Mouse (Mus musculus): ENCODE results near the gene Bclaf1.

The Bclaf1 gene

GRCm38 (mm10) chr10:20311918-20312735 lies at the start of gene Bclaf1:
Bclaf1 (plus strand) TSS chr10:20312469.
- DNase-seq (ENCODE audit: low spot score in 2 of 2): peak; percentile 100

- DNase-seq (ENCODE audit: low spot score in 2 of 2): no peak
These were observed 49.4 kb upstream of the Bclaf1 start for GRCm38 (mm10) chr10:20262896-20263295.

- DNase-seq (ENCODE audit: low spot score in 2 of 2): no peak
These were observed 47.8 kb upstream of the Bclaf1 start for GRCm38 (mm10) chr10:20264479-20264878.

GRCm38 (mm10) chr10:20267032-20267431 lies 45.2 kb upstream of the Bclaf1 start:
- DNase-seq (ENCODE audit: low spot score in 2 of 2): no peak

GRCm38 (mm10) chr10:20268945-20269344 lies 43.3 kb upstream of the Bclaf1 start:
- DNase-seq (ENCODE audit: low spot score in 2 of 2): no peak

- no peak for DNase-seq (ENCODE audit: low spot score in 2 of 2)
These were observed 39.9 kb upstream of the Bclaf1 start for GRCm38 (mm10) chr10:20272380-20272779.

- DNase-seq (ENCODE audit: low spot score in 2 of 2): no peak
These were observed 39.0 kb upstream of the Bclaf1 start for GRCm38 (mm10) chr10:20273278-20273677.

GRCm38 (mm10) chr10:20274022-20274421 lies 38.2 kb upstream of the Bclaf1 start:
- no peak for DNase-seq (ENCODE audit: low spot score in 2 of 2)

GRCm38 (mm10) chr10:20281456-20281855 lies 30.8 kb upstream of the Bclaf1 start:
- no peak for DNase-seq (ENCODE audit: low spot score in 2 of 2)

GRCm38 (mm10) chr10:20285289-20285975 lies 26.8 kb upstream of the Bclaf1 start:
- no peak for DNase-seq (ENCODE audit: low spot score in 2 of 2)

GRCm38 (mm10) chr10:20285994-20286836 lies 26.1 kb upstream of the Bclaf1 start:
- DNase-seq (ENCODE audit: low spot score in 2 of 2): no peak

GRCm38 (mm10) chr10:20287369-20287768 lies 24.9 kb upstream of the Bclaf1 start:
- no peak for DNase-seq (ENCODE audit: low spot score in 2 of 2)

GRCm38 (mm10) chr10:20290467-20290883 lies 21.8 kb upstream of the Bclaf1 start:
- DNase-seq (ENCODE audit: low spot score in 2 of 2): peak; percentile 50 to 74

- peak in 1 of 2 experiments; percentile 16 for DNase-seq (ENCODE audit: low spot score in 2 of 2)
These were observed 16.3 kb upstream of the Bclaf1 start for GRCm38 (mm10) chr10:20295961-20296360.

- no peak for DNase-seq (ENCODE audit: low spot score in 2 of 2)
These were observed 13.9 kb upstream of the Bclaf1 start for GRCm38 (mm10) chr10:20298152-20298920.

GRCm38 (mm10) chr10:20299114-20299513 lies 13.2 kb upstream of the Bclaf1 start:
- no peak for DNase-seq (ENCODE audit: low spot score in 2 of 2)

- DNase-seq (ENCODE audit: low spot score in 2 of 2): no peak
These were observed 1.1 kb upstream of the Bclaf1 start for GRCm38 (mm10) chr10:20310969-20311769.

GRCm38 (mm10) chr10:20312736-20313301 lies 550 bp downstream of the Bclaf1 start:
- DNase-seq (ENCODE audit: low spot score in 2 of 2): peak; percentile 73 to 76

GRCm38 (mm10) chr10:20313447-20313846 lies 1.2 kb downstream of the Bclaf1 start:
- DNase-seq (ENCODE audit: low spot score in 2 of 2): peak in 1 of 2 experiments; percentile 8

GRCm38 (mm10) chr10:20313941-20314340 lies 1.7 kb downstream of the Bclaf1 start:
- DNase-seq (ENCODE audit: low spot score in 2 of 2): no peak
